Mouse (Mus musculus) embryo, embryonic 11.5 days (tissue): ENCODE measurements at regions not wholly inside any gene's neighbourhood (a gene's known extent, or its start where the extent isn't known, plus 50 kb on each side); places are given as distances from the start of the nearest gene placed in this dataset.
A peak's percentile ranks its signal among the peaks of the same experiment; 100 is the strongest.

Experiments used
- DNase-seq: peaks from one replicate; pipeline ENCODE4 v3.0.0-alpha.2; 2012; ENCODE audit warnings: low read depth, low spot score

- DNase-seq = no peak
Observed at GRCm38 (mm10) chr8:112933815-112934214, 364.0 kb downstream of the Cntnap4 start.

- no peak for DNase-seq
Observed at GRCm38 (mm10) chr8:112935411-112935810, 365.6 kb downstream of the Cntnap4 start.

GRCm38 (mm10) chr8:112935897-112936719 is 366.3 kb downstream of the Cntnap4 start:
- no peak for DNase-seq

GRCm38 (mm10) chr8:112972418-112972817 is 402.6 kb downstream of the Cntnap4 start:
- peak; percentile 48 for DNase-seq

- no peak for DNase-seq
Observed at GRCm38 (mm10) chr8:112975734-112976133, 405.9 kb downstream of the Cntnap4 start.

GRCm38 (mm10) chr8:112976312-112976711 is 406.5 kb downstream of the Cntnap4 start:
- DNase-seq = no peak

GRCm38 (mm10) chr8:112993781-112994180 is 423.9 kb downstream of the Cntnap4 start:
- DNase-seq = no peak

- no peak for DNase-seq
Observed at GRCm38 (mm10) chr8:113007356-113007755, 437.5 kb downstream of the Cntnap4 start.

GRCm38 (mm10) chr8:113028880-113029279 is 459.0 kb downstream of the Cntnap4 start:
- peak; percentile 1 for DNase-seq

GRCm38 (mm10) chr8:113051770-113052473 is 482.1 kb downstream of the Cntnap4 start:
- DNase-seq = no peak

- no peak for DNase-seq
Observed at GRCm38 (mm10) chr8:113065246-113066169, 495.7 kb downstream of the Cntnap4 start.

- DNase-seq = no peak
Observed at GRCm38 (mm10) chr8:113066170-113066708, 496.4 kb downstream of the Cntnap4 start.

GRCm38 (mm10) chr8:113083976-113084375 is 514.1 kb downstream of the Cntnap4 start:
- no peak for DNase-seq

- no peak for DNase-seq
Observed at GRCm38 (mm10) chr8:113087586-113087985, 517.7 kb downstream of the Cntnap4 start.

GRCm38 (mm10) chr8:113111665-113112064 is 523.7 kb upstream of the Mon1b start:
- DNase-seq = no peak

- peak; percentile 3 for DNase-seq
Observed at GRCm38 (mm10) chr8:113114165-113114700, 521.2 kb upstream of the Mon1b start.

- DNase-seq = no peak
Observed at GRCm38 (mm10) chr8:113117241-113117640, 518.1 kb upstream of the Mon1b start.

- DNase-seq = no peak
Observed at GRCm38 (mm10) chr8:113125586-113125985, 509.8 kb upstream of the Mon1b start.

- no peak for DNase-seq
Observed at GRCm38 (mm10) chr8:113137361-113137760, 498.0 kb upstream of the Mon1b start.

- DNase-seq = no peak
Observed at GRCm38 (mm10) chr8:113140021-113140420, 495.4 kb upstream of the Mon1b start.

- DNase-seq = no peak
Observed at GRCm38 (mm10) chr8:113141131-113141530, 494.3 kb upstream of the Mon1b start.
